19 mouse cellular contexts compared by ENCODE assay signal in the genomic region with DNA sequence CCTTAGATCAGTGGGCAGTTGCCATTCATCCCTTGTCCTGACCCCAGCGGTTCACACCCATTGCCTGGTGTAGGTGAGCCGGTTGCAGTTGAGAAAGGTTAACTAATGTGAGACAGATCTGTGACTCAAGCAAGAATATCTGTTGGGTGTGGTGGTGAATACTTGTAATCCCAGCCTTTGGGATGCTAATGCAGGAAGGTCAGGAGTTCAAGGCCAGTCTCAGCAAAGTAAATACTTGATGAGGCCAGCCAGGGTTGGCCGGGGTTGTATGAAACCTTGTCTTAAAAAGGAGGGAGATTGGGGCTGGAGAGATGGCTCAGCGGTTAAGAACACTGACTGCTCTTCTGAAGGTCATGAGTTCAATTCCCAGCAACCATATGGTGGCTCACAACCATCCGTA.
DNase-seq lines count a peak whose midpoint lies in the region; ATAC-seq and TF ChIP-seq lines count a peak whose summit lies in the region.
"Had no signal": no experiment of that assay in that cellular context is flagged by ENCODE, and none has a peak within 500 bp of the region (broad histone marks: within the 10 kb centered on the region; RNA-seq: fewer than 3 reads in every experiment).

No protein-coding gene starts in this region.

- H3K9me3 ChIP-seq in intestine, embryonic 15.5 days: no peaks in the 10 kb centered on the region
- no peaks in the 10 kb centered on the region for H3K9me3 ChIP-seq in intestine, postnatal 0 days (ENCODE audit: control insufficient read depth)
- H3K9me3 ChIP-seq in midbrain, embryonic 12.5 days: no peaks in the 10 kb centered on the region
- no peaks in the 10 kb centered on the region for H3K9me3 ChIP-seq in midbrain, postnatal 0 days (ENCODE audit: low read length)
- no peaks in the 10 kb centered on the region for H3K9me3 ChIP-seq in ES-E14 (ENCODE audit: control insufficient read depth, insufficient read depth, low read depth, low read length)
- H3K9me3 ChIP-seq in stomach, postnatal 0 days (ENCODE audit: control insufficient read depth, low read length): no peaks in the 10 kb centered on the region
- H3K9me3 ChIP-seq: embryonic facial prominence, embryonic 10.5 days; heart, embryonic 13.5 days; hindbrain, embryonic 15.5 days had no signal

- no peak for TF ChIP-seq CTCF in intestine, postnatal 0 days (IDR thresholded peaks at IDR 0.05; ENCODE audit: low read depth)
- no peak for TF ChIP-seq CTCF in midbrain, postnatal 0 days (IDR thresholded peaks at IDR 0.05)
- no peak for TF ChIP-seq CTCF in stomach, postnatal 0 days (IDR thresholded peaks at IDR 0.05; ENCODE audit: low read depth)

- H3K9ac ChIP-seq in intestine, embryonic 15.5 days: no peak overlapping the region
- H3K9ac ChIP-seq in intestine, postnatal 0 days (ENCODE audit: low read depth, low read length): no peak overlapping the region
- H3K9ac ChIP-seq in midbrain, embryonic 12.5 days (replicated peaks): no peak overlapping the region
- H3K9ac ChIP-seq in midbrain, postnatal 0 days (replicated peaks; ENCODE audit: low read length, poor library complexity, severe bottlenecking): no peak overlapping the region
- H3K9ac ChIP-seq in ES-E14 (ENCODE audit: insufficient read depth, low read depth, low read length, poor library complexity, severe bottlenecking): peak overlapping the region; percentile 23; the same call in 1 of the 2 replicates
- H3K9ac ChIP-seq in stomach, postnatal 0 days (ENCODE audit: low read length): no peak overlapping the region
- H3K9ac ChIP-seq: heart, embryonic 13.5 days; hindbrain, embryonic 15.5 days had no signal

- no peak overlapping the region for H3K4me2 ChIP-seq in intestine, embryonic 15.5 days (replicated peaks)
- no peak overlapping the region for H3K4me2 ChIP-seq in intestine, postnatal 0 days (replicated peaks; ENCODE audit: low read depth)
- no peak overlapping the region for H3K4me2 ChIP-seq in midbrain, embryonic 12.5 days (replicated peaks)
- H3K4me2 ChIP-seq in midbrain, postnatal 0 days (ENCODE audit: low read depth, low read length, poor library complexity, severe bottlenecking): no peak overlapping the region
- no peak overlapping the region for H3K4me2 ChIP-seq in stomach, postnatal 0 days (replicated peaks; ENCODE audit: low read depth)
- H3K4me2 ChIP-seq: heart, embryonic 13.5 days; hindbrain, embryonic 15.5 days had no signal

- peaks cover 58% of the 10 kb centered on the region for H3K4me1 ChIP-seq in intestine, embryonic 15.5 days (replicated peaks)
- H3K4me1 ChIP-seq in intestine, postnatal 0 days (replicated peaks; ENCODE audit: control insufficient read depth, insufficient read depth, low read length): peaks cover 11% of the 10 kb centered on the region
- peaks cover 80% of the 10 kb centered on the region for H3K4me1 ChIP-seq in midbrain, embryonic 12.5 days
- H3K4me1 ChIP-seq in midbrain, postnatal 0 days (ENCODE audit: insufficient read depth, low read length): peaks cover 46% of the 10 kb centered on the region
- peaks cover 13 to 53% of the 10 kb centered on the region in 2 experiments for H3K4me1 ChIP-seq in ES-E14 (ENCODE audit: control insufficient read depth in 2 of 2, insufficient read depth in 2 of 2, low read length in 2 of 2, poor library complexity in 1 of 2)
- peaks cover 28% of the 10 kb centered on the region for H3K4me1 ChIP-seq in stomach, postnatal 0 days (replicated peaks; ENCODE audit: control insufficient read depth, insufficient read depth)

- ATAC-seq in intestine, embryonic 15.5 days: no peak
- no peak for ATAC-seq in intestine, postnatal 0 days
- ATAC-seq in midbrain, embryonic 12.5 days (ENCODE audit: low FRiP score, low read depth): no peak
- no peak for ATAC-seq in midbrain, postnatal 0 days (ENCODE audit: low FRiP score)
- ATAC-seq in stomach, postnatal 0 days (ENCODE audit: low FRiP score, low TSS enrichment): peak; percentile 49; the same call in 1 of the 2 replicates
- ATAC-seq in megakaryocyte, adult 5-6 weeks (ENCODE audit: poor library complexity, severe bottlenecking): no peak
- ATAC-seq: forebrain, embryonic 14.5 days had no signal

- H3K4me3 ChIP-seq in intestine, embryonic 15.5 days (replicated peaks): no peak overlapping the region
- H3K4me3 ChIP-seq in intestine, postnatal 0 days (ENCODE audit: low read depth, low read length): no peak overlapping the region
- no peak overlapping the region for H3K4me3 ChIP-seq in midbrain, embryonic 12.5 days
- H3K4me3 ChIP-seq in midbrain, postnatal 0 days (ENCODE audit: low read depth, low read length): no peak overlapping the region
- peak overlapping the region in 1 of 2 experiments; percentile 47; a peak in 3 of 4 replicates for H3K4me3 ChIP-seq in ES-E14 (ENCODE audit: insufficient read depth in 1 of 2, low read depth in 1 of 2, low read length in 2 of 2, poor library complexity in 1 of 2, severe bottlenecking in 1 of 2)
- no peak overlapping the region for H3K4me3 ChIP-seq in stomach, postnatal 0 days (ENCODE audit: low read depth, low read length)
- H3K4me3 ChIP-seq: embryonic facial prominence, embryonic 10.5 days; heart, embryonic 13.5 days; hindbrain, embryonic 15.5 days had no signal

- in situ Hi-C loops in ES-E14 (cut with MboI; ENCODE audit: low sequenced_read_pairs in 2 of 2, unreplicated experiment in 2 of 2): no loop called here

- 49% methylated on average over 5 of the region's 5 CpGs for whole genome bisulfite sequencing in intestine, embryonic 15.5 days
- WGBS in intestine, postnatal 0 days: 37% methylated on average over 4 of the region's 5 CpGs
- 51% methylated on average over 5 of the region's 5 CpGs for WGBS in midbrain, embryonic 12.5 days
- 58% methylated on average over 4 of the region's 5 CpGs for WGBS in midbrain, postnatal 0 days
- 46% methylated on average over 4 of the region's 5 CpGs for WGBS in stomach, postnatal 0 days

- H3K27ac ChIP-seq in intestine, embryonic 15.5 days: 0 out of 2 replicates have a peak overlapping the region, but pooled peaks have one; percentile 17
- no peak overlapping the region for H3K27ac ChIP-seq in intestine, postnatal 0 days (ENCODE audit: low read depth, low read length)
- H3K27ac ChIP-seq in midbrain, embryonic 12.5 days (replicated peaks): peak overlapping the region; percentile 35; the same call in 1 of the 2 replicates
- H3K27ac ChIP-seq in midbrain, postnatal 0 days (ENCODE audit: low read depth, low read length): no peak overlapping the region
- H3K27ac ChIP-seq in ES-E14 (ENCODE audit: insufficient read depth, low read depth, low read length, poor library complexity, severe bottlenecking): no peak overlapping the region; the same call in 1 of the 2 replicates
- no peak overlapping the region for H3K27ac ChIP-seq in stomach, postnatal 0 days (replicated peaks)
- H3K27ac ChIP-seq: heart, embryonic 13.5 days had no signal

- no peaks in the 10 kb centered on the region for H3K27me3 ChIP-seq in intestine, embryonic 15.5 days (replicated peaks)
- no peaks in the 10 kb centered on the region for H3K27me3 ChIP-seq in intestine, postnatal 0 days (replicated peaks; ENCODE audit: control insufficient read depth, insufficient read depth, low read length)
- no peaks in the 10 kb centered on the region for H3K27me3 ChIP-seq in midbrain, embryonic 12.5 days
- H3K27me3 ChIP-seq in midbrain, postnatal 0 days (ENCODE audit: insufficient read depth, low read length): no peaks in the 10 kb centered on the region
- no peaks in the 10 kb centered on the region for H3K27me3 ChIP-seq in stomach, postnatal 0 days (ENCODE audit: control insufficient read depth, insufficient read depth, low read length)
- H3K27me3 ChIP-seq: heart, embryonic 13.5 days; hindbrain, embryonic 15.5 days had no signal

- no peak for DNase-seq in midbrain, postnatal 0 days (ENCODE audit: low spot score)
- peak; percentile 94 for DNase-seq in ES-E14 (ENCODE audit: low read depth, low spot score)
- DNase-seq in stomach, postnatal 0 days (ENCODE audit: low spot score): no peak
- DNase-seq in adrenal gland, postnatal 14 days: no peak
- DNase-seq: adrenal gland, adult 8-10 months; cerebellum, adult 11 months; cerebellum, adult 9-10 months; cerebellum, postnatal 25 days; gastrocnemius, postnatal 36 days; heart, adult 11 months; heart, postnatal 36 days had no signal

- H3K36me3 ChIP-seq in intestine, embryonic 15.5 days: peaks cover 6% of the 10 kb centered on the region; the same call in 1 of the 2 replicates
- peaks cover 6% of the 10 kb centered on the region; the same call in 1 of the 2 replicates for H3K36me3 ChIP-seq in intestine, postnatal 0 days (ENCODE audit: control insufficient read depth, insufficient read depth)
- peaks cover 37% of the 10 kb centered on the region for H3K36me3 ChIP-seq in midbrain, embryonic 12.5 days
- no peaks in the 10 kb centered on the region for H3K36me3 ChIP-seq in midbrain, postnatal 0 days (ENCODE audit: insufficient read depth, low read length)
- no peaks in the 10 kb centered on the region; the same call in 1 of the 2 replicates for H3K36me3 ChIP-seq in ES-E14 (ENCODE audit: control insufficient read depth, insufficient read depth, low read length, poor library complexity, severe bottlenecking)
- 0 out of 2 replicates have a peak, but pooled peaks cover 5% of the 10 kb centered on the region for H3K36me3 ChIP-seq in stomach, postnatal 0 days (ENCODE audit: control insufficient read depth, insufficient read depth, low read length)
- H3K36me3 ChIP-seq: hindbrain, embryonic 15.5 days had no signal

- TF ChIP-seq EP300 in stomach, postnatal 0 days (optimal IDR thresholded peaks at IDR 0.05): no peak

TF ChIP-seq in ES-E14, 5 proteins besides CTCF, POLR2A, EP300 and RAD21:
- TF ChIP-seq HCFC1 (IDR thresholded peaks at IDR 0.05; ENCODE audit: borderline replicate concordance, insufficient read depth, low read length): no peak
- TF ChIP-seq CHD2 (IDR thresholded peaks at IDR 0.05; ENCODE audit: low read depth, low read length): peak; percentile 63; the same call in 1 of the 2 replicates
- no peak for TF ChIP-seq ZNF384 (IDR thresholded peaks at IDR 0.05; ENCODE audit: low read depth, low read length)
TF ChIP-seq in ES-E14: peak in this region for 1.

Comparison
In these comparisons a context has a peak if more than half of its experiments do, and no peak if none do; other contexts are left out.
1. H3K27ac ChIP-seq: peak in intestine, embryonic 15.5 days (single experiment) and midbrain, embryonic 12.5 days (single experiment); none in intestine, postnatal 0 days (single experiment), midbrain, postnatal 0 days (single experiment), ES-E14 (single experiment) and stomach, postnatal 0 days (single experiment).